Mouse (Mus musculus): ENCODE measurements at regions not wholly inside any gene's neighbourhood (a gene's known extent, or its start where the extent isn't known, plus 50 kb on each side); places are given as distances from the start of the nearest gene placed in this dataset.

DNA sequence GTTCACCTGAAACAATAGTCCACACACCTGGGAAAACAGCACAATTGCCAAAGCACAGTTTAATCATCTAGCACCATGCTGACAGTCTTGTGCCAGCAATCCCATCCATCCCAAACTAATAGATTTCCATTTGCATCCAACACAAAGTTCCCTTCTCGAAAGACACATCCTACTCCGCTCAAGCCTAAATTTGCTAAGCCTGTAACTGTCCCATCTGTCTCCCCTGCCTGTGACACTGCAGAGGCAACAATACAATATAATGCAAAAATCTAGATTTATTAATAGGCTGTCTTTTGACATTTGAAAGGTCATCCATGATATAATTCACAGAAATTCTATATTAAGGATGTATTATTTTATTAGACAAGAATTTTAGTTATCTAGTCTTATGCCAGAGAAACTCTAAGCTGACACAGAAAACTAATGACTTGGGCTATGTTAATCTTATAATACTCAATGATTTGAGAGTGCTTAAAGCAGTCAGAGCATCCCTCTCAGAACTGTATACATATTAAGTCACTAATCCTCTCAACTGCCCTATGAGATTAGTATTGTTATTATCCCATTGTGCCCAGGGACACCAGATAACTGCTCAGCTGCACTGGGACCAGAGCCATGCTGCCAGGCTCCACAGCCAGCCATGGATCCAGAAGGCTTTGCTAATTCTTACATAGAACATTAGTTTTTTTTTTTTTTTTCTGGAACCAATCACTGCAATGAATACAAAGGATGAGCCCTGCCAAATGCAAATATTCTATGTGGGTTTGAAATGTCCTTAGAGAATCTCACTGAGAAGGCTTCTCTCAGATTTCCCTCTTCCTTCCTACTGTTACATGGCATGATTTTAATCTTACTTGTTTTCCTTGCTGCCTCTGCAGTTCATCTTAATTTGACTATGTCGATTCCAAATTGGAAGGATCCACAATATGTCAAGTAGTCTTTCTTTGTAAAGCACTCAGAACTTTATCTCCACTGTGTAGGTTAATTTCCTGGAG lies 254.1 kb upstream of the Sphkap start:
- H3K36me3 ChIP-seq (ENCODE audit: control insufficient read depth, insufficient read depth, low read length), result no peaks in the 10 kb centered on the region
- ATAC-seq (replicated peaks; ENCODE audit: low FRiP score) (no peak), DNase-seq (ENCODE audit: low spot score) (no peak)
- H3K9ac ChIP-seq (ENCODE audit: low read depth, low read length), result no peak overlapping the region
- no peak overlapping the region for H3K4me3 ChIP-seq (ENCODE audit: low read depth, low read length)
- no peaks in the 10 kb centered on the region for H3K9me3 ChIP-seq (ENCODE audit: control insufficient read depth, low read length)
- H3K27me3 ChIP-seq (replicated peaks; ENCODE audit: control insufficient read depth, insufficient read depth, low read length), result no peaks in the 10 kb centered on the region
- no peak overlapping the region for H3K4me2 ChIP-seq
- no peaks in the 10 kb centered on the region for H3K4me1 ChIP-seq (replicated peaks; ENCODE audit: control insufficient read depth, insufficient read depth, low read length)
- WGBS, result 86% methylated on average over 3 of the region's 3 CpGs
- H3K27ac ChIP-seq (ENCODE audit: low read depth, low read length), result no peak overlapping the region

DNA sequence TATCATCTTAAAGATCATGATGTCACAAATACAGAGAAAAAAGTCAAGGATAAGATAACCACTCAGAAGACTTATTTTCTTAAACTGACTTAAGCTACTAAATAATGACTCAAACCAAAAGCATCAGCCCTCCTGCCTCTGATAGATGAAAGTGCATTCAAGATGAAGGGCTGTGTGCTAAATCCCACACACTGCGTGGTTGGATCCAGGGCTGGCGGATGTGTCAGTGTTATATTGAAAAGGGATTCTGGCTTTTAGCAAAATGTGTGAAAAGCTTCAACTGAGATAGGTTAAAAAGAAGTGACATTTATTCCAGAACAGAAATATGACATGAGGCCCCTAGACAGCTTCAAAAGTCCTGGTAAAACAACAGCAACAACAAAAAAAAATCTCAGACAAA lies 245.7 kb upstream of the Sphkap start:
- no peaks in the 10 kb centered on the region for H3K36me3 ChIP-seq (ENCODE audit: control insufficient read depth, insufficient read depth, low read length)
- H3K9ac ChIP-seq (ENCODE audit: low read depth, low read length), result no peak overlapping the region
- DNase-seq (ENCODE audit: low spot score) (no peak), ATAC-seq (replicated peaks; ENCODE audit: low FRiP score) (no peak)
- no peaks in the 10 kb centered on the region for H3K4me1 ChIP-seq (replicated peaks; ENCODE audit: control insufficient read depth, insufficient read depth, low read length)
- H3K4me2 ChIP-seq, result no peak overlapping the region
- H3K4me3 ChIP-seq (ENCODE audit: low read depth, low read length), result no peak overlapping the region
- no peaks in the 10 kb centered on the region for H3K9me3 ChIP-seq (ENCODE audit: control insufficient read depth, low read length)
- 79% methylated on average over 2 of the region's 2 CpGs for WGBS
- no peaks in the 10 kb centered on the region for H3K27me3 ChIP-seq (replicated peaks; ENCODE audit: control insufficient read depth, insufficient read depth, low read length)
- H3K27ac ChIP-seq (ENCODE audit: low read depth, low read length), result no peak overlapping the region

DNA sequence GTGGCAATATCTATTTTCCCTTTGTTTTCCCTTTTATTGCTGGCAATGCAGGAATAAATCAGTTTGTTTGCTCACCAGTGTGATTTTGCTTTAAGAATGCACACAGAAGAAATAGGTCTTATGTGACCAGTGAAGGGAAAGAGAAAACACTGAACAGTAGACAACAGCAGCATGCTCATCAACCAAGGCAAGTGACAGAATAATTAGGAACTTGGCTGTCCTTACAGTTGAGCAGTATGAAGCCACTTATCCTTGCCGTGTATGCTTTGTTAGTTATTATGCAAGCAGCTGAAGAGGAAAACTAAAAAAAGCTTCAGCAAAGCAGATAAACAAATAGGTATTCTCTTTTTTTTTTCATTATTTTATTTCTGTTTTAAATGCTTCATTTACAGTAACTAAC lies 237.6 kb upstream of the Sphkap start:
- no peak for ATAC-seq (replicated peaks; ENCODE audit: low FRiP score)
- Histone ChIP-seq H3K4me2 (no peak overlapping the region), H3K27ac (ENCODE audit: low read depth, low read length) (no peak overlapping the region), H3K4me1 (replicated peaks; ENCODE audit: control insufficient read depth, insufficient read depth, low read length) (no peaks in the 10 kb centered on the region), H3K9me3 (ENCODE audit: control insufficient read depth, low read length) (no peaks in the 10 kb centered on the region), H3K27me3 (replicated peaks; ENCODE audit: control insufficient read depth, insufficient read depth, low read length) (no peaks in the 10 kb centered on the region), H3K9ac (ENCODE audit: low read depth, low read length) (no peak overlapping the region), H3K4me3 (ENCODE audit: low read depth, low read length) (no peak overlapping the region), H3K36me3 (ENCODE audit: control insufficient read depth, insufficient read depth, low read length) (no peaks in the 10 kb centered on the region)
- DNase-seq (ENCODE audit: low spot score), result no peak
- WGBS, result 92% methylated on average over 1 of the region's 1 CpGs

DNA sequence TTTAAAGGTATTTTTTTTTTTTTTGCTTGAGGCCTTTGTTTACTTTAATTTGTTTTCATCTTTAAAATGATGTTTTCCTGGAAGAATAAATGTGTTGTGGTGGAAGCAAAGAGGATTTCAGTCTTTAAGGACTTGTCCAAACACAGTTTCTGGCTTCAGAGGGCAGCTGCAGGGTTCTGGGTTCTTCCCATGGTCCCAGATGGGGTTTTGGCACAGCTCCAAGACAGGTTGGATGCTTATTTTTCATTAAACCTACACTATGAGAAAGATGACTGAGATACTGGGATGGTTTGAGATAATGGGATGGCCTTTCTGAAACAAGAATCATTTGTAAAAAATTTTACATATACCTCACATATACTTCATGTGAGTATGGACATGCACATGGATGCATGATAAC lies 234.7 kb upstream of the Sphkap start:
- Histone ChIP-seq H3K27me3 (replicated peaks; ENCODE audit: control insufficient read depth, insufficient read depth, low read length) (no peaks in the 10 kb centered on the region), H3K4me1 (replicated peaks; ENCODE audit: control insufficient read depth, insufficient read depth, low read length) (no peaks in the 10 kb centered on the region)
- ATAC-seq (replicated peaks; ENCODE audit: low FRiP score), result no peak

DNA sequence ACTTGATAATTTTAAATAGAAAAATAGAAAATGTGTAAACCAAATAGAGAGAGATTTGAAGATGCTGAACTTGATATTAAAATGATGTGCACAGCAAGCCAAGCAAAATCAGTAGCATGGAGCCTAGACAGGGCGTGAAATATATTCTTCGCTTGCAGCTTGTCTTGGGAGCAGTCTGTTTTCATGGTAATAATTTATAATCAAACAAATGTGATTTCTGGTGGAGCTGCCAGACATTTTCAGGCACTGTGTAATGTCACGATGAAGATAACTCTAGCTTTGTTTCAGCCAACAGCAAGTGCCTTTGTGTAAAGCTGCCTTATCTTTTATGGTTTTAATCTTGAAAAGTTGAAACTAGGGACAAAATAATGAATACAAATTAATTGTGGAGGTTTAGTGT lies 228.1 kb upstream of the Sphkap start:
- Histone ChIP-seq H3K27ac (ENCODE audit: low read depth, low read length) (no peak overlapping the region), H3K9me3 (ENCODE audit: control insufficient read depth, low read length) (no peaks in the 10 kb centered on the region), H3K4me3 (ENCODE audit: low read depth, low read length) (no peak overlapping the region), H3K27me3 (replicated peaks; ENCODE audit: control insufficient read depth, insufficient read depth, low read length) (no peaks in the 10 kb centered on the region), H3K9ac (ENCODE audit: low read depth, low read length) (no peak overlapping the region), H3K4me2 (no peak overlapping the region), H3K36me3 (ENCODE audit: control insufficient read depth, insufficient read depth, low read length) (no peaks in the 10 kb centered on the region), H3K4me1 (replicated peaks; ENCODE audit: control insufficient read depth, insufficient read depth, low read length) (no peaks in the 10 kb centered on the region)
- no peak for DNase-seq (ENCODE audit: low spot score)
- no peak for ATAC-seq (replicated peaks; ENCODE audit: low FRiP score)
- WGBS, result 67% methylated on average over 3 of the region's 3 CpGs

More for the DNA sequence above, 234.7 kb upstream of the Sphkap start:
- no peak overlapping the region for H3K4me3 ChIP-seq (ENCODE audit: low read depth, low read length)
- no peaks in the 10 kb centered on the region for H3K9me3 ChIP-seq (ENCODE audit: control insufficient read depth, low read length)
- no peak overlapping the region for H3K4me2 ChIP-seq
- no peak overlapping the region for H3K9ac ChIP-seq (ENCODE audit: low read depth, low read length)
- H3K27ac ChIP-seq (ENCODE audit: low read depth, low read length), result no peak overlapping the region
- H3K36me3 ChIP-seq (ENCODE audit: control insufficient read depth, insufficient read depth, low read length), result no peaks in the 10 kb centered on the region
- no peak for DNase-seq (ENCODE audit: low spot score)

DNA sequence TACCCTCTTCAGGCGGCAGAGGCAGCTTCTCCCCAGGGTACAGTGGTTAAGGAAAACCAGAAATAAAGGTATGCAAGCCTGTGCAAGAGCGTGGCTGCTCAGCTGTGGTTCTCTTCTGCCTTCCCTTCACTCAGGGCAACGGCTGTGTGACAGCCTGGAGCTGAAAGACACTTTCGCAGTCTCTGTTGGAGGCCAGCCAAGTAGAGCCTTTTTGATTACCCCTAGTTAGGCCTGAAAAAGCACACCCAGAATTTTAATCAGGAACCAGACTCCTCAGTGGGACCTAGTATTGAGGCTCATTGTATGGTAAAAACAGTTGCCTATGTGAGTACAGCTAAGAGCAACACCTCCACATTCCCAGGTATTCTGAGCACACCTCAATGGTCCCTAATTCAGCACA lies 223.8 kb upstream of the Sphkap start:
- no peak overlapping the region for H3K4me2 ChIP-seq
- H3K27ac ChIP-seq (ENCODE audit: low read depth, low read length), result no peak overlapping the region
- H3K36me3 ChIP-seq (ENCODE audit: control insufficient read depth, insufficient read depth, low read length), result no peaks in the 10 kb centered on the region
- no peaks in the 10 kb centered on the region for H3K9me3 ChIP-seq (ENCODE audit: control insufficient read depth, low read length)
- DNase-seq (ENCODE audit: low spot score) (no peak), ATAC-seq (replicated peaks; ENCODE audit: low FRiP score) (no peak)
- no peak overlapping the region for H3K4me3 ChIP-seq (ENCODE audit: low read depth, low read length)
- H3K27me3 ChIP-seq (replicated peaks; ENCODE audit: control insufficient read depth, insufficient read depth, low read length), result no peaks in the 10 kb centered on the region
- H3K4me1 ChIP-seq (replicated peaks; ENCODE audit: control insufficient read depth, insufficient read depth, low read length), result no peaks in the 10 kb centered on the region
- no peak overlapping the region for H3K9ac ChIP-seq (ENCODE audit: low read depth, low read length)
- 57% methylated on average over 4 of the region's 4 CpGs for WGBS

DNA sequence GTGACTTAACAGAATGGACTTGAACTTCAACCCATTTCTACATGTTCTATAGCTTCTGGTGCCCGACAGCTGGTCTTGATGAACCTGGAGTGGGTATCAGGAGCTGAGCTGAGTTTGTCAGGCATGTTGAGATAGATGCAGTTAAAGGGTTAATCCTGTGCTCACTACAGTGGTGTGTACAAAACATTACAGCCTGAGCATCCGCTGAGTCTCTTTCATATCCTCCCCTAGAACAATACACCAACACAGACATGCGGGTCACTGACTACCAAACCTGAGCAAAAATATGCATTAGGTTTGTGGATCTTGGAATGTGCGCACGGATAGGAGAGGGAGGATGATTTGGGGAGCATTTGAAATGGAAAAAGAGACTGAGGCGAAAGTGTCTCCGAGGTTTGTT lies 223.4 kb upstream of the Sphkap start:
- Histone ChIP-seq H3K4me3 (ENCODE audit: low read depth, low read length) (no peak overlapping the region), H3K36me3 (ENCODE audit: control insufficient read depth, insufficient read depth, low read length) (no peaks in the 10 kb centered on the region), H3K27ac (ENCODE audit: low read depth, low read length) (no peak overlapping the region), H3K9me3 (ENCODE audit: control insufficient read depth, low read length) (no peaks in the 10 kb centered on the region), H3K4me2 (no peak overlapping the region), H3K27me3 (replicated peaks; ENCODE audit: control insufficient read depth, insufficient read depth, low read length) (no peaks in the 10 kb centered on the region), H3K9ac (ENCODE audit: low read depth, low read length) (no peak overlapping the region), H3K4me1 (replicated peaks; ENCODE audit: control insufficient read depth, insufficient read depth, low read length) (no peaks in the 10 kb centered on the region)
- ATAC-seq (replicated peaks; ENCODE audit: low FRiP score) (no peak), DNase-seq (ENCODE audit: low spot score) (no peak)
- 79% methylated on average over 7 of the region's 7 CpGs for WGBS

DNA sequence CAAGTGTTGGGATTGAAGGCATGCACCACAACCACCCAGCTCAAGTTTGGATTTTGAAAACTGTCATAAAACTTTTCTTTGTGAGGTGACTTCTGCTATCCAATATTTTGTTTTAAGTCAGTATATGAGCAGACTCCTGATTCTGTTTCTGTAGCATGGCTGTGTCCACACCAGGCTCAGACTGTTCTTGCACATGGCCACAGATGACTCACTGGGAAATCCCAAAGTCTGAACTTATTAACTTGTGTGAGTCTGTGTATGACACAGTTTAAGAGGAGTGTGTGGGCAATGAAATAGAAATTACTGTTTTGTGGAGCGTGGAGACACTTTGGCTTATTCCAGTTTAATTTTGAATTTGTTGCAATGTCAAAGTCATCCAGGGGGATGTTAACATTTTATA lies 179.3 kb upstream of the Sphkap start:
- Histone ChIP-seq H3K4me1 (replicated peaks; ENCODE audit: control insufficient read depth, insufficient read depth, low read length) (no peaks in the 10 kb centered on the region), H3K27me3 (replicated peaks; ENCODE audit: control insufficient read depth, insufficient read depth, low read length) (no peaks in the 10 kb centered on the region), H3K4me3 (ENCODE audit: low read depth, low read length) (no peak overlapping the region), H3K9ac (ENCODE audit: low read depth, low read length) (no peak overlapping the region), H3K27ac (ENCODE audit: low read depth, low read length) (no peak overlapping the region), H3K4me2 (no peak overlapping the region), H3K9me3 (ENCODE audit: control insufficient read depth, low read length) (no peaks in the 10 kb centered on the region), H3K36me3 (ENCODE audit: control insufficient read depth, insufficient read depth, low read length) (no peaks in the 10 kb centered on the region)
- DNase-seq (ENCODE audit: low spot score), result no peak
- 78% methylated on average over 1 of the region's 1 CpGs for WGBS
- ATAC-seq (replicated peaks; ENCODE audit: low FRiP score), result no peak

DNA sequence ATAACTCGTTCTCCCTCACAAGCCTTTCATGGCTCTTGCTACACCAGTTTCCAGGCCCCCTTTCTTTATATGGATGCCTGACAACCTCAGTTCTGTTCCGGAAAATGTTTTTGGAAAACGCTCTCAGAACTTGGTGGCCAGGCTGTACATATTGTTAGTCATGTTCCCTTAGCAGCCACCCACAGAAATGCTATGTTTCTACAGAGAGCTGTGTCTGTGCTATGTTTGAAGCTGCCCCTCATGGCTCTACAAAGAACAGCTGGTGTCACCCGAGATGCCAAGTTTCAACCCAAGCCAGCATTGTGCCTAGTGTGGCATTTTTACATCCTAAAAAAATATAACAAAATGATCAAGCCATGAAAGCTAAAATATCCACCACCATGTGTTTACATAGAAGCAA lies 175.0 kb upstream of the Sphkap start:
- Histone ChIP-seq H3K27me3 (replicated peaks; ENCODE audit: control insufficient read depth, insufficient read depth, low read length) (no peaks in the 10 kb centered on the region), H3K9ac (ENCODE audit: low read depth, low read length) (no peak overlapping the region), H3K27ac (ENCODE audit: low read depth, low read length) (no peak overlapping the region), H3K4me1 (replicated peaks; ENCODE audit: control insufficient read depth, insufficient read depth, low read length) (no peaks in the 10 kb centered on the region), H3K4me2 (no peak overlapping the region), H3K36me3 (ENCODE audit: control insufficient read depth, insufficient read depth, low read length) (no peaks in the 10 kb centered on the region), H3K9me3 (ENCODE audit: control insufficient read depth, low read length) (no peaks in the 10 kb centered on the region), H3K4me3 (ENCODE audit: low read depth, low read length) (no peak overlapping the region)
- DNase-seq (ENCODE audit: low spot score) (no peak), ATAC-seq (replicated peaks; ENCODE audit: low FRiP score) (no peak)
- 80% methylated on average over 4 of the region's 4 CpGs for WGBS
